Mouse (Mus musculus) right cerebral cortex, postnatal 25 days (tissue): ENCODE measurements around the gene BC037034.
"Not testable (repeated sequence)": the region's sequence is repeated elsewhere in the genome, so short reads cannot be mapped to it uniquely, and the experiment has no call there.

Experiments used
- DNase-seq: peaks from one replicate; pipeline ENCODE4 v3.0.0; 2022

Gene BC037034

DNA sequence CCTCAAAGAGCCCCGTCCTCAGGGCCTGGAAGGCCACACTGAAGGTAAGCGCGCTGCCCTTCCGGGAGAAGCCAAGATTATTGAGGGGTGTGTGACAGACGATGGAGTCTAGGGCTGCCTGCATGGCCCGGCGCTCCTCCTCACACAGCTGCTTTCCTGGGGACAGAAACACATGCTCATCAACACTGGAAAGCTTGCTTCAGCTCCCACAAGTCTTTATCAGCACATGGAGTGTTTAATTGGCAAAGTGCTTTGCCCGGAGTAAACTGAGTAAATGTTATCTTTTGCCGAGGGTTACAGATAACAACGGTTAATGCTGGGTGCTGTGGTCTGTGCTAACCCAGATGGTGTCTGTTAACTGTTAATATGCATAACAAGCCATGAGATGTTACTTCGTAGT is 3.0 kb downstream of the BC037034 start:
- DNase-seq = no peak

DNA sequence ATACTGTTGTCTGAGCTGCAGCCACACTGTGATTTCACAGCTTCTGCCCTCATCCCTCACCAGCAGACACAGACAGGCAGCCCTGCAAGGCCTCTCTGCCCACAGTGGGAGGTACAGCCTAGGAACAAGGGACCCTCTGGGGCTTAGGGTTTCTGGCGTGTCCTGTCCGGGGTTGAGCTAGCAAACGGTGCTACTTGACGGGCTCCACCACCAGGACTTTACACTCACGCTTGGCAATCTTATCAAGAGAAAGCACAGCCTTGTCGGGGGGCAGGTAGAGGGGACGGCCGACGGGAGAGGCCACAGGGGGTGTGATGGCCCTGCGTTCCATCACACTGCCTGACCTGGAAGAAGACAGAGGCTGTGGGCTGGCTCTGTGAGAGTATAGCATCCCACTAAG is 3.8 kb downstream of the BC037034 start:
- no peak for DNase-seq

DNA sequence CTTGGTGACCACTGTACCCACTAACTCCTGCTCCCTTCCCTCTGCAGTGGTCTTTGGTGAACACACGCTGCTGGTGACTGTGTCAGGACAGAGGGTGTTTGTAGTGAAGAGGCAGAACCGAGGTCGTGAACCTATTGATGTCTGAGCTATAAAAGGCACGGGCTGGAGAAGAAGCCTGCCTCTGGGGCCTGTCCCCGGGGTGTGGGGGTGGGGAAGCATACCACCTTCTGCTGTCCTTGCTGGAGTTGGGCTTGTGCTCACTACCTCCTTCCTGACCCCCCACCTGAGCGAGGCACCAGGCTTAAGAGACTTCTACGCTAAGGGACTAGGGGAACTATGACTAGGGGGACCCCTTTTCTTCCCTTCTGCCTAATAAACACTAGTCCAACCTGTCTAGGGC is 4.8 kb downstream of the BC037034 start:
- no peak for DNase-seq

DNA sequence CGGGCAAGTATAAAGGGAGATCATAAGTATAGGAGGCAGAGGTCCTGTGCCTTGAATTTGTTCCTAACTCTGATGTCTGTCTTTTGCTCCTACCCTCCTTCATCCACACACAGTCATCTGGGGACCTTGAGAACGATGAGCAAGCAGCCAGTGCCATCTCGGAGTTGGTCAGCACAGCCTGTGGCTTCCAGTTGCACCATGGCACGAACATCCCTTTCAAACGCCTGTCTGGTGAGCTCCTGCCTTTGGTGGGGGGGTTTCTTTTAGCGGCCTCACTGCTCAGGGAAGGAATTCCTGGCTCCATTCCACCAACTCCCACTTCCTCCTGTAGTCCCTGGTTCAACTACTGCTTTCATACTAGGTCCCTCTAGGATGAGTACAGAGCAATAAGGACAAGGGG is 5.3 kb downstream of the BC037034 start:
- DNase-seq = no peak

DNA sequence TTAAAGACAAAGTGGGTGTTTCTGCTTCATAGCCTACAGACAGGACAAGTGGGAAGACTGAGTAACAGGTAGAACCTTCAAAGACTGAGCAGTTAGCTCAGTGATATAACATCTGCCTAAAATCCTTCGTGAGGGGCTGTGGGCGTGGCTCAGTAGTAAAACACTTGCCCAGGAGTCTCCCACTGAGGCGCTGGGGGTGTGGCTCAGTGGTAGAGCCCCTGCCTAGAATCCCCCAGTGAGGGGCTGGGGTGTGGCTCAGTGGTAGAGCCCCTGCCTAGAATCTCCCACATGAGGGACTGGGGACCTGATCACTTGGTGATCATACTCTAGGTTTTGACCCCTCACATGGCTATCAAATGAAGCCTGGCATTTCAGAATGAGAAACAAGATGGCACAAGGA is 5.8 kb downstream of the BC037034 start:
- DNase-seq = no peak

DNA sequence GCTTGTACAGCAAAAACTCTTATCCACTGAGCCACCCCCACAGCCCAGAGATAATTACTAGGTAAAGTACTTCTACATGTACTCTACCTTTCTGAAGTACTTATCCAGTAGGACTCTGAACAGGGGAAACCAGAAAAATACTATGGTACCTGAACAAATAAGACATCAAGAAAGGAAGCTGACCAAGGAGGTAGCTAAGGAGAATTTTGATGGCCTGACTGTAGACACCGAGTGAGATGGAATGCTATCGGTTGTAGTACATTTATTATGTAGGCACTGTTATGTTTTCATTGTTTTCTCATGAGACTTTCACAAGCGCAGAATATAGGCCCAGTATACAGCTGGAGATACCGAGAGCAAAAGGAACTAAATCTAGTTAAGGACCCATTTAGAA is 6.3 kb downstream of the BC037034 start:
- no peak for DNase-seq

DNA sequence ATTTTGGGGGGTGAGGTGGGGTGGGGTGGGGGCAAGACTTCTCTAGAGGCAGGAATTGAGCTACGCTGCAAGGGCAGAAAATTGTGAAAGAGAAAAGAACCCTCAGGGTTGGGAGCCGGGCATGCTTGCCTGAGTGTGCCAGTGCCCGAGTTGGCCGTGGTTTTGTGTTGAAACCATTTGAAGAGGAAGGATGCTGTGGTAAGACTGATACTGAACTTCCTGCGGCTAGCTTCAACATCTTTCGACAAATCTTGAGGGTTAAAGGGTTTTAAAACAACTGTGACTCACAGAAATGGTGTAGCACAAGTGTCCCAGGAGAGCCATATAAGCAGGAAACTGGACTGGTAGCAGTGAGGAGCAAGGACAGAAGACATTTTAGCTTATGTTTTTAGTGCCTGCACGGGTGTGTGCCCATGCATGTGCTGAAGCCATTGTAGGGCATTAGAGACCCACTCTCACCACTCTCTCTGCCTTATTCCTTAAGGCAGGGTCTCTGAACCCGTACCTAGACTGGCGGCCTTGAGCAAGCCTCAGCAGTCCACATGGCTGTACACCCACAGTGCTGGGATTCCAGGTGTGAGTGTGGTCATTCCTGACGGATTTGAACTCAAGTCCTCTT is 6.8 kb downstream of the BC037034 start:
- DNase-seq = no peak

DNA sequence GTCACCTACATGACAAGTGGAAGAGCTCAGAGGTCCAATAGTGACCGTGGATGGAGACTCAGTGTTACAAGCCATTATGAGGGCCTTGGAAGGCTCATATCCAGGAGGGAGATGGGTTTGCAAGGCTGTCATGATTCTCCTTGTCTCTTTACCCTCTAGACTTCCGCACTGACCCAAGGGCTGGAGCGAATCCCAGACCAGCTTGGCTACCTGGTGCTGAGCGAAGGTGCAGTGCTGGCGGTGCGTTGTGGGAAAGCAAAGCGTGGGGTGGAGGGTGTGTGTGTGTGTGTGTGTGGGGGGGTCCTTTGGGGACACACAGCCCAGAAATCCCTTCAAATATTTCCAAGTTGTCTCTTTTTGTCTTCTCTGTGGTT is 7.8 kb downstream of the BC037034 start:
- DNase-seq = no peak

DNA sequence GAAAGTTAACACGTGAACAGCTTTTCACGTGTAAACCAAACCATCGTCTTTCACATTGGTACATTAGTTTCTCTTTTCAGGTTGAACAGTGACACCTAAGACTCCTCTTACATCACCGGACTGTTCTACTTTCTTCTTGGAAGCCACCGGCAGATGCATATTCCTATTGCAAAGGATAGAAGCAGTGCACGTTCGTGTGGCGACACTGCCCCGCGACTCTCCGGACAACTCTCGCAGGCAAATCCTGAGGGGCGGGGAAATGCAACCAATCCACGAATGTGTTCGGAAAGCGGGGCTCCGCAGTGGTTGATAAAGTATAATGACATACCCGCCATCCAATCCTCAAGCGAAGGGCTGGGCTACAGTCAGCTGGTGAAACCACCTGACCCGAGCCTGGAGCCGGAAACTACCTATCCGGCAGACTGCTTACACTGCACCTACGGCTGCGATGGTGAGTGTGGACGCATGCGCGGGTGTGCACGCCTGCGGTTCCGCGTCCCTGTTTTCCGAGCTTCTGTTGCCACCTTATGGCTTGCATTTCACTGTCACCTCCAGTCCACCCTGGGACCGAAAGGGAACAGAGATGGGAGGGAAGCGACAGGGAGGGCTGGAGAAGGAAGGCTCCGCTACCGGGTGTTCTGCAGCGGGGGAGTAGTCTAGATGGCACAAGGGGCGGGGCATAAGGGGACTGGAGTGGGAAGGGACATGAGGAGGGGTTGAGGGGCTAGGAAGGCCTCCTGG is 8.3 kb downstream of the BC037034 start, which contains the start of gene Lamtor4:
Lamtor4 (plus strand) TSS at position 130 of the 741 bp plus-strand sequence.
- peak; percentile 94 for DNase-seq

DNA sequence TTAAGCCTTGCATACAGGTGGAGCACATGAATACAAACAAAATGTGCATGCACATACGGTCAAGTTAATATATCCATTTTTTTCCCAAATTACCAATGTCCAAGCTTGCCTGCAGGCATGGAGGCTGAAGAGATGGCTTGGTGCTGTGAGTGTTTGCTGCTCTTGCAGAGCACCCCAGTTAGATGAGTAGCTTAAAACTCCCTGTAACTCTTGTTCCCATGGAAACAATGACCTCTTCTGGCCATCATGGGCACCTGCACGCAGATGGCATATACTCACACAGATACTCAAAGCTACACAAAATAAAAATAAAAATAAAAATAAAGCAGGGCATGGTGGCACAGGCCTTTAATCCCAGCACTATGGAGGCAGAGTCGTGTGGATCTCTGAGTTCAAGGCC is 10.8 kb downstream of the BC037034 start:
- no peak for DNase-seq

DNA sequence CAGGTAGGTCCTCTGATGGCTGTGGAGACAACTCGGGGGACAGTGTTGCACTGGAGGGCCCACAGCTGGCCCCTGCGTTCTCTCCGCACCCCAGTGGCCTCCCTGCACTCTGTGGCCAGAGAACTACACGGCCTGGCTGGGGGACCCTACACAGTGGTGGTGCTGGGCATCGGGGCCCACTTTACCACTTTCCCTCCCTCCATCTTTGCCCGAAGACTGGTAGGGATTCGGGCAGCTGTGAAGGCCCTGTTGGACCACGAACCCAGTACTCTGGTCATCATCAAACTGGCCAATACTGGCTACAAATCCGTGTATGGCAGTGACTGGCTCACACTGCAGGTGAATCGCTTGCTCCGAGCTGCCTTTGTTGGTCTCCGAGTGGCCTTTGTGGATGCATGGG is 12.7 kb downstream of the BC037034 start:
- no peak for DNase-seq

DNA sequence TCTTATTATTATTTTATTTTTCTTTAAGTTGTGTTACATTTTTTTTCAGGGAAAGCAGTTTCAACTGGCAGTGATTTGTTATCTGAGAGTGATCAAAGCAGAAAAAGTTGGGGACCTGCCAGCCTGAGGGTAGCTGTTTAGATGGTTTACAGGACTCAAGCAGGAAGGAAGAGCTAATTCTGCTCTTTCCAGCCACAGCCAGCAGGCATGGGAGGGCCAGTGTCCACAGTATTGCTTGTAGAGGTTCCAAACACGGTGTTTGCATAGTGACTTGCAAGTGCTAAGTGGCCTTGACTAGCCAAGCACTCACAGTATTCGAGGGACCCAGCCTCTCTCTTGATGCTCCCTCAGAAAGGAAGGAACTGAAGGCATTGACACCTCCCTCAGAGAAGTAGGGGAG is 22.3 kb downstream of the BC037034 start:
- DNase-seq = no peak

DNA sequence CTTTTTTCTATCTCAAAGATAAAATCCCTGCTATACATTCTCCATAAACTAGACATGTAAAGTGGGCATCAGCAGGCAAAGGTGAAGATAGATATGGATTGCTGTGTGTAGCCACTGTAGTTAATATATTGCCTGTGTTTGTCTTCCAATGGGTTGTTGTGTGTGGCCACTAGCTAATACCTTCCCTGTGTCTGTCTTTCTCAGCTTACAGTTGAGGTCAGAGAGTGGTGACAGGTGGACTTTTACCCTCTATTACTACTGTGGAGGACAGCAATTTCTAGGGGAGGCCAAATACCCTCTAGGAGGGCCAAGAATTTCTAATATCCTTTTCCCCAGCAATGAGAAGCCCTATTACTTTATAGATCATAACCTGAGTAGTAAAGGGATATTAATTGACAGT is 29.6 kb downstream of the BC037034 start:
- DNase-seq = no peak

DNA sequence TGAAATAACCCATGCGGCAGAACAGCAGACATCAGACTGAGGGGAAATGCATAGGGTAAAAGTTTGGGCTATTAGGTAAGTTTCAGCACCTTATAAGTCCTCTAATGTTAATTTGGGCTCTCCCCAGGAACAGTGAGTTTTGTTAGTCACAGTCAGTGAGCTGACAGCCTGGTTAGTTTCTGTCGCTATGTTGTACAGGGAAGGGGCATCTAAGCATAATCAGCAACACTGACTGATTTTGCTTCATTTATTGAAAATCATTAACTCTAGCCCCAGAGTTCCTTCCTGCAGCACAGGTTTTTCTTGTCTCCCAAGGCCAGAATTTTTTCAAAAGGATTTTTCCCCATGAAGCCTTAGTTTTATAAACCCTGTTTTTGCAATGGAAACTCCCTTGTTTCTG is 30.1 kb downstream of the BC037034 start:
- DNase-seq = no peak

DNA sequence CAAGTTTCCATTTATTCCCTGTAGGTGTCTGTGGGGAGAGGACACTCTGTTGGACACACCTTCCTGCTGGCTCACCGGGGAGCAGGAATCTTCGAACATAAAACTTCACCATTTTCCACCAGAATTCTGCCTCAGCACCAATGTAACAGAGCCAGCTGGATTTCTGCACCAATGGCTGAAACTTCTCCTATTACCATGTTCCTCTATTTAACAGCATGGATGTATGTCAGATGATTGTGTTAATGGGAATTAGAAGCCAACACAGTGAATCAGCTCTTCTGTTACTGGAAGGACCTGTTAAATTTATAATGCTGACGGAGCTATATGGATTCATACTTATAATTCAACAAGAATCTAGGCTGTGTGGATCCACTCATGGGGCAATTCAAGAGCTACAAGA is 34.3 kb downstream of the BC037034 start:
- DNase-seq = no peak

DNA sequence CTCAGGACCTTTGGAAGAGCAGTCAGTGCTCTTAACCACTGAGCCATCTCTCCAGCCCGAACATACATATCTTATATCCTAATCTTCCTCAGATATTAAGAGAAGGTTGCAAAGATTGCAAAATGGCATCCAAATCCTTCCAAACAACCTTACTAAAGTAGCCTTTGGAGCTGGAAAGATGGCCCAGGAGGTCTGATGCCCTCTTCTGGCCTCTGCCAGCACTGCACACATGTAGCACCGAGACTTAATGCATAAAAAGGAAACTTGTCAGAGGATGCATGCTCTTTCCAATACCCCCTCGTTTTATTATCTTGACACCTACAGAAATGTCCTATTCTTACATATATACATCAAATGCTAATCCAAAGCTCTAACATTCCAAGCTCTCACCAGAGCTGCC is 35.8 kb downstream of the BC037034 start:
- DNase-seq = no peak

DNA sequence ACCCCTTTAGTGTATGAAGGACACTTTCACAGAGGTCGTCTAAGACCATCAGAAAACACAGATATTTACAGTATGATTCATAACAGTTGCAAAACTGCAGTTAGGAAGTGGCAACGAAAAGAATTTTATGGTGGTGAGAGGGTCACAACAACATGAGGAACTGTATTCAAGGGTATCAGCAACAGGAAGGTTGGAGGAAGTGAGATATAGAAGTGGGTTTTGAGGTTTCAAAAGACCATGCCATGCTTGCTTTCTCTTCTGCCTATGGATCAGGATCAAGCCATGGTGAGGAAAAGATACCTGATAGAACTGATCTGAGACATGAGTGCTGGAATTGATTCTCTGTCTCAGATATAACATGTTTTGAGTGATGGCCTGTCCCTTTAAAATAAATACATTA is 36.5 kb downstream of the BC037034 start:
- no peak for DNase-seq

DNA sequence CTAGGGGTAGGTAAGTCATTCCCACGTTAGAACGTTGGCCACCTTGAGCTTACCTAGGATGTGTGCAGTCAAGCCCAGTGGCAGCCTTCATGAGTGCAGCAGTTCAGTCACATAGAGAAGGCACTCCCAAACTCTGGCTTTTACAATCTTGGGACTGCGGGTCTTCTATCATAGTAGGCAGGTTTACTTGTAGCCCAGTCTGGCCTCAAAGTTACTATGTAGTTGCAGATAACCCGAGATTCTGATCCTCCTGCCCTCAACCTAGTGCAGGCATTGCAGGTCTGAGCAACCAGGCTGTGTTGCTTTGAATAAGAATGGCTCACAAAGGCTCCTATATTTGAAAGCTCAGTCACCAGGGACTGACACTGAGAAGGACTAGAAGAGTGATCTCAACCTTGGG is 37.3 kb downstream of the BC037034 start:
- DNase-seq = no peak

DNA sequence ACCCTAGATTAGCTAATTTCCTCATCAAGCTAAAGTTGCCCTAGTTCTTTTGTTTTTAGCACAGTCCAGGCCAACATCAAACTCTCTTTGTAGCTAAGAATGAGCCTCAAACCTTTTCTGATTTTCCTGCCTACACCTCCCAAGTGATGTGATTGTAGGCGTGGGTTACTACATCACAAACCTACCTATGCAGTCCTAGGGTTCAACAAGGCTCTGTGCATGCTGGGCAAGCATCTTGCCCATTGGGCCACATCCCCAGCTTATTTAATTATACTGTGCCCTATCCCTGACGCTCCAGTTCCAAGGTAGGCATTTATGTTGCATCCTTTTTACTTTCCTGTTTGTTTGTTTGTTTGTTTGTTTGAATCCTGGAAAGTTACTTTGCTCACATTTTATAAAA is 38.1 kb downstream of the BC037034 start, which contains the start of gene Nxpe5:
Nxpe5 (plus strand) TSS at position 199 of the 400 bp plus-strand sequence.
- no peak for DNase-seq

DNA sequence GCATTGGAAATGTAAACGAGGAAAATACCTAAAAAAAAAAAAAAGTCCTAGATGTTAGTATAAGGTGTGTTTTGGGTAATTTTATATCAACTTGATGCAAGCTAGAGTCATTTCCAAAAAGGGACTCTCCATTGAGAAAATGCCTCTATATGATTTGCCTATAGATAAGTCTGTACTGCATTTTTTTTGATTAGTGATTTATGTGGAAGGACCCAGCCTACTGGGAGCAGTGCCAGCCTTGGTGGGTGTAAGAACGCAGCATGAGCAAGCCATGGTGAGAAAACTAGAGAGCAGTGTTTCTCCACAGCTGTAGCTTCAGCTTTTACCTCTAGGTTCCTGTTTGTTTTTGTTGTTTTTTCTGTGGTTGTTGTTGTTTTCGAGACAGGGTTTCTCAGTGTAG is 40.5 kb downstream of the BC037034 start:
- no peak for DNase-seq

DNA sequence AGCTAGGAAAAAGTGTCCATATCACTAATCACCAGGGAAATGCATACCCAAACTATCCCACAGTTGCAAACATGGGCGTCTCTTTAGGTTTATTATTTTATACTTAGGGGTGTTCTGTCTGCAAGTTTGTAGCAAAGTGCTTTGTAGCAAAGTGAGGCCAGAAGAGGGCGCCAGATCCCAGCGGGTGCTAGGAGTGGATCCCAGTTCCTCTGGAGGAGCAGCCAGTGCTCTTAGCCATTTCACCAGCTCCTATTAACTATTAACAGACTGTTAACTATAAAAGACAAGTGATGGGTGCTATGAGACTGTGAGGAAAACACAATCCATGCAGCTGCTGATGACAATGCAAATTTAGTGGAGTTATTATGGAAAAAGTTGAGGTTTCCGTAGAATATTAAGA is 41.7 kb downstream of the BC037034 start:
- DNase-seq = peak; percentile 73

DNA sequence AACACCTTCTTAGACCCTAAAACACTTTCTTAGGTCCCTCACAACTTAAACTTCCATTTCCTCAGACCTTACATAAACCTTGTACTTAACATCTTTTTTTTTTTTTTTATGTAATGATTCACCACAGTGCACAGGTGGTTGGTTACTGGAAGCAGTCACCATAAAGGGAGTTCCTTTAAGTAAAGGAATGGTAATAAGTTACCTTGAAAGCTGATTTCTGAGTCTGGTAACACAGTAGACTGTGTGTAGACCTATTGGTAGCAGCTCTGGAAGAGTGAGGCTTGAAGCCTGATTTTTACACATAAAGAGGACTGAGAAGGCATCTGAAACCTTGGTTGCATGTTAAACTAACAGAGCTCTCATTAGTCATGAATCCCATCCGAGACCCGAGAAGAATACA is 44.0 kb downstream of the BC037034 start:
- no peak for DNase-seq

DNA sequence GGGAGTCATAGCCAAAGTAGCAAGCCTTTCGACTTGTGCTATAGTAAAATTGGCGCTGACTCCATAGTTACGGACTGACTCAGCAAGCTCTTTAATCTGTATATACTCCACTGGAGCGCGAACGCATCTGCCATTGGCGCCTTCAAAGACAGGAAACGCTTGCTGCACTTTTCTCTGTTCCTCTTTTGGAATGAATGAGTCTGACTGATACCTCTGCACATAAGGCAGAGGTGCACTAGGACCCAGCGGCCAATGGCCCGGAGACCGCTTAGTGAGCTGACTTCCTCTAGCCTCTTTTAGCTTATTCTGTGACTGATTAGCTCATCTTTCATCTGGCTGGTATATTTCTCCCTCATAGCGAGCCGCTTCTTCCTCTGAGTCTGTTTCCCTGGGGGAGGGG is 47.2 kb downstream of the BC037034 start:
- DNase-seq = not testable (repeated sequence)
